Mouse (Mus musculus) neural tube, embryonic 14.5 days (tissue): Measurements from ENCODE around the gene Ccdc167. TPM values are rescaled to one million over a fixed set of nuclear protein-coding genes. Genes with fewer than 3 reads are reported as not detected.
"Not testable (repeated sequence)": the region's sequence is repeated elsewhere in the genome, so short reads cannot be mapped to it uniquely, and the experiment has no call there.

Source experiments
- ATAC-seq: fragments of 200-750 bp; cut with Nextera tagmentation; 2 replicates; pipeline ENCODE4 v1.8.0; 2017; ENCODE audit warnings: low read depth, mild to moderate bottlenecking, moderate TSS enrichment, moderate library complexity
- H3K27ac ChIP-seq: fragments of 300-500 bp; sonication (generic); 2 replicates; pipeline ENCODE4 v1.5.1; 2014; ENCODE audit warnings: low read depth, mild to moderate bottlenecking, control low read depth, low read length, moderate library complexity, mixed read lengths
- H3K27me3 ChIP-seq: fragments of 300-500 bp; sonication (generic); 2 replicates; pipeline ENCODE4 v1.6.1; 2014; ENCODE audit warnings: low read length; ENCODE audit not compliant: control insufficient read depth, insufficient read depth
- H3K36me3 ChIP-seq: fragments of 300-500 bp; sonication (generic); 2 replicates; pipeline ENCODE4 v1.6.1; 2014; ENCODE audit warnings: low read length, mixed read lengths; ENCODE audit not compliant: control insufficient read depth, insufficient read depth
- H3K4me1 ChIP-seq: fragments of 300-500 bp; sonication (generic); 2 replicates; pipeline ENCODE4 v1.6.1; 2014; ENCODE audit warnings: low read length; ENCODE audit not compliant: control insufficient read depth, insufficient read depth
- H3K4me2 ChIP-seq: fragments of 300-500 bp; sonication (generic); 2 replicates; pipeline ENCODE4 v1.6.1; 2014; ENCODE audit warnings: mild to moderate bottlenecking, low read depth, low read length, control low read depth
- H3K4me3 ChIP-seq: fragments of 300-500 bp; sonication (generic); 2 replicates; pipeline ENCODE4 v1.5.1; 2014; ENCODE audit warnings: low read depth, low read length, control low read depth, mixed read lengths
- H3K9ac ChIP-seq: fragments of 300-500 bp; sonication (generic); replicated peaks from 2 replicates; pipeline ENCODE4 v1.6.1; 2014; ENCODE audit warnings: low read depth, mild to moderate bottlenecking, control low read depth, low read length, mixed read lengths
- H3K9me3 ChIP-seq: fragments of 300-500 bp; sonication (generic); 2 replicates; pipeline ENCODE4 v1.6.1; 2016; ENCODE audit warnings: low read length; ENCODE audit not compliant: control insufficient read depth
- WGBS: fragments of 180-500 bp; shearing (Covaris S2); extraction: QIAGEN DNeasy Blood & Tissue Kit; methylation state at CpG from one replicate; pipeline ENCODE4 v1.1.7; 2014; 5-methylcytosine and 5-hydroxymethylcytosine counted together
- polyA plus RNA-seq: library from polyadenylated mRNA; unstranded; fragments of >200 nt; fragmentation: Nextera tagmentation; extraction: Ambion mirVana; gene quantifications from 2 replicates; pipeline ENCODE4 v1.2.1, GENCODE M21; 2014

Ccdc167 gene
- polyA plus RNA-seq, 1 experiment from 2014 or later: 12.9 TPM

GRCm38 (mm10) chr17:29725027-29725620 lies 8.3 kb upstream of the Ccdc167 start:
- Histone ChIP-seq H3K36me3 (no peaks in the 10 kb centered on the region), H3K4me2 (no peak overlapping the region), H3K27me3 (no peaks in the 10 kb centered on the region), H3K4me1 (no peaks in the 10 kb centered on the region; the same call in 1 of the 2 replicates), H3K27ac (no peak overlapping the region), H3K9me3 (no peaks in the 10 kb centered on the region), H3K9ac (no peak overlapping the region), H3K4me3 (no peak overlapping the region)
- no peak for ATAC-seq
- WGBS: 69% methylated on average over 6 of the region's 6 CpGs

- no peaks in the 10 kb centered on the region for H3K9me3 ChIP-seq
- H3K4me2 ChIP-seq: no peak overlapping the region
- ATAC-seq: peak; percentile 38; the same call in 1 of the 2 replicates
- no peak overlapping the region for H3K27ac ChIP-seq
- H3K27me3 ChIP-seq: no peaks in the 10 kb centered on the region
- no peak overlapping the region for H3K4me3 ChIP-seq
- H3K9ac ChIP-seq: no peak overlapping the region
- no peaks in the 10 kb centered on the region for H3K4me1 ChIP-seq
- 51% methylated on average over 6 of the region's 6 CpGs for WGBS
- no peaks in the 10 kb centered on the region for H3K36me3 ChIP-seq
Observed at GRCm38 (mm10) chr17:29724610-29725009, 7.8 kb upstream of the Ccdc167 start.

GRCm38 (mm10) chr17:29720755-29721365 lies 4.0 kb upstream of the Ccdc167 start:
- Histone ChIP-seq H3K4me1 (peaks cover 6% of the 10 kb centered on the region), H3K27me3 (no peaks in the 10 kb centered on the region), H3K4me3 (no peak overlapping the region), H3K36me3 (no peaks in the 10 kb centered on the region), H3K4me2 (no peak overlapping the region), H3K9me3 (no peaks in the 10 kb centered on the region), H3K27ac (no peak overlapping the region), H3K9ac (no peak overlapping the region)
- 65% methylated on average over 11 of the region's 11 CpGs for WGBS
- ATAC-seq: no peak

DNA sequence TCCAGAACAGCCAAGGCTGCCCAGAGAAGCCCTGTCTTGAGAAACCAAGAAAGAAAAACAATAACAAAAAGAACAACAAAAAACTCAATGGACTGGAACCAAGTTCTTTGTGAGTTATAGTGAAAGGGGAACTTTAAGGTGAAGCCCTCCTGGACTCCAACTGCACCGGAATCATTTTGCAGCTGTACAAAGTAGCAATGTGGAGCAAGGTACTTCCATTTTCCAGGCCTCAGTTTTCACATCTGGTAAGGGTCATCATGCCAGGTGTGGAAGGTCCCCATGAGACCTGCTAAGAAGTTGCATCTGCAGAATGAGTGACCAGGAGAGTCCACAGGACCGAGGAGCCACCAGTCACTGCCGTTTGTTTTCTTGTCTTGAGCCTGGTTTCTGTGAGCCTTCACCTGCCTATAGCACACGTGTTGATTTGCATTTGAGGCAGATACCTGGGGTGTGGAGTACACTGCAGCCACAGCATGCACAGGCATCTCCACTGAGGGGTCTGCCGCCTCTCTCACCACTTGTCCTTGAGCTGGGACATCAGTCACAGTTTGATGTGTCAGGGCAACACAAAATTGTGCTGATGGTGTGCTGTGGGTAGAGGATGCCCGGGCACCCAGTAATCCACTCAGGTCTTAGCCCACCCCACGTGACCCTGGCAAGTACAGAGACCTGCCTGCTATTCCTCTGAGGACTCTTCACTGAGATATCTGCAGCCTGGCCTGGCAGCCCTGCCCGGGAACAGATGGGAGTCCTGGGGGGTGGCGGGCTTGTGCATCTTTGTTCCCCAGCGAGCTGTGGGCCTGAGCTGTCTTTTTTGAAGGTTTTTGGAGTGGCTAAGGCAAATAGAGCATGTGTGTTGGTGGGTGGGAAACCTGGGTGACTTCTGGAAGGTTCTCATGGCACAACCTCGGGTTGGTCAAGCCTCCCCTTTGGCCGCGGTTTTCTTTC lies 3.1 kb upstream of the Ccdc167 start:
- Histone ChIP-seq H3K9ac (no peak overlapping the region), H3K36me3 (no peaks in the 10 kb centered on the region), H3K4me2 (no peak overlapping the region), H3K4me1 (peaks cover 7% of the 10 kb centered on the region), H3K4me3 (no peak overlapping the region), H3K27me3 (no peaks in the 10 kb centered on the region), H3K9me3 (no peaks in the 10 kb centered on the region), H3K27ac (no peak overlapping the region)
- no peak for ATAC-seq
- 74% methylated on average over 13 of the region's 13 CpGs for WGBS

- Histone ChIP-seq H3K4me2 (no peak overlapping the region), H3K36me3 (no peaks in the 10 kb centered on the region), H3K9me3 (no peaks in the 10 kb centered on the region), H3K27ac (no peak overlapping the region), H3K9ac (no peak overlapping the region), H3K4me3 (no peak overlapping the region), H3K27me3 (no peaks in the 10 kb centered on the region), H3K4me1 (peaks cover 7% of the 10 kb centered on the region)
- ATAC-seq: no peak
- 86% methylated on average over 8 of the region's 8 CpGs for WGBS
Observed at GRCm38 (mm10) chr17:29718660-29719059, 1.8 kb upstream of the Ccdc167 start.

- H3K27ac ChIP-seq, H3K4me3 ChIP-seq, H3K9me3 ChIP-seq, H3K36me3 ChIP-seq, ATAC-seq, H3K27me3 ChIP-seq, H3K9ac ChIP-seq, H3K4me2 ChIP-seq: not testable (repeated sequence)
- 98% methylated on average over 4 of the region's 4 CpGs for WGBS
- peaks cover 47% of the 10 kb centered on the region for H3K4me1 ChIP-seq
Observed at GRCm38 (mm10) chr17:29713734-29714133, 3.1 kb downstream of the Ccdc167 start.

DNA sequence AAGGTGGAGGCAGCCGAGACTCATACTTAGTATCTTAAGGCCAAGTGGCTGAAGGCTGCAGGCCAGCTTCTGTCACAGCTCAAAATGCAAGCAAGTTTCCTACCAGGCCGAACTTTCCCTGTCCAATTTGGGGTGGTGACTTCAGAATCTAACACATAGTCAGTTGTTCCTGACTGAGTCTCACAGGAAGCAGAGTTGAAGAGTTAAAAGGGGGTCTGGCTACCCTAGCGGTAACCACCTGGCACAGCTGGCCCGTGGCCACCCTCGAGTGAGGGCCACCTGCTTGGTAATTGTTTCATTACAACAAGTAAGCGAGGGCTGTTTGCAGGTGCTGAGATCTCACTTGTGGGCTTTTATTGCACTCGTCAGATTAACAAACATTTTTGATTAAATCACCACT lies 4.3 kb downstream of the Ccdc167 start:
- Histone ChIP-seq H3K9ac (no peak overlapping the region), H3K9me3 (no peaks in the 10 kb centered on the region), H3K27ac (no peak overlapping the region), H3K27me3 (no peaks in the 10 kb centered on the region), H3K4me1 (peaks cover 47% of the 10 kb centered on the region), H3K4me2 (no peak overlapping the region), H3K4me3 (no peak overlapping the region), H3K36me3 (no peaks in the 10 kb centered on the region)
- ATAC-seq: no peak
- WGBS: 51% methylated on average over 7 of the region's 7 CpGs

DNA sequence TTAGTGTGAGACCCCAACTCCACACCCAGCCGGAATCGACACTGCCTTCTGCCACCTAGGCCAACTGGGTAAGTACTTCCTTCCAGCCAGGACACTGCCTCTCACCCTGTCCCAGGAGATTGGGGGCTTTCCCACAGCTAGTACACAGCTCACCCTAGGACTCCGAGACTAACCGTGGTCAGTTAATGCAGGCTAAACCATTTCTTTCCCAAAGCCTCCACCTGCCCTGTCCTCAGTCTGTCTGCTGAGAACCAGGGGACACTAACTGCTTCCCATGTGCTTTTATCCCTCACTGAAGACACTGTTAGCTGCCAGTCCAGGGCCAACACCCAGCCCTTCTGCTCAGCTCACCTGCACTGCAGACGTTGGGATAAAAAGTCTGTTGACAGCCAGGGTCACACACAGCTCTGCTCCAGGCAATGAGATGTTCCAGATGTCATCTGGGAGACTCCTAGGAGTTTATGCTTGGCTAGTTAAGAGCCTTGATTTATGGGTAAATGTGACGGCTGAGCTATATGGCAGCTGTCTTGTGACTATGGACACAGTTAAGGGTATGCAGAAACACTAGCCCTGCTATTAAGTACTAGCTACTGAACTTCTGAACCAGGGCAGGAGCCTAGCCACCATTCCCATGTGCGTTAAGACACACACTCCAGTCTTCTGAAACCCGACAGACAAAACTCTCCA lies 5.0 kb downstream of the Ccdc167 start:
- Histone ChIP-seq H3K4me1 (peaks cover 51% of the 10 kb centered on the region), H3K9me3 (no peaks in the 10 kb centered on the region), H3K27ac (no peak overlapping the region), H3K4me2 (no peak overlapping the region), H3K9ac (no peak overlapping the region), H3K36me3 (no peaks in the 10 kb centered on the region), H3K27me3 (no peaks in the 10 kb centered on the region), H3K4me3 (no peak overlapping the region)
- 60% methylated on average over 8 of the region's 8 CpGs for WGBS
- no peak for ATAC-seq
